Comparison of ENCODE assay signal across 8 mouse cellular contexts in the genomic region with DNA sequence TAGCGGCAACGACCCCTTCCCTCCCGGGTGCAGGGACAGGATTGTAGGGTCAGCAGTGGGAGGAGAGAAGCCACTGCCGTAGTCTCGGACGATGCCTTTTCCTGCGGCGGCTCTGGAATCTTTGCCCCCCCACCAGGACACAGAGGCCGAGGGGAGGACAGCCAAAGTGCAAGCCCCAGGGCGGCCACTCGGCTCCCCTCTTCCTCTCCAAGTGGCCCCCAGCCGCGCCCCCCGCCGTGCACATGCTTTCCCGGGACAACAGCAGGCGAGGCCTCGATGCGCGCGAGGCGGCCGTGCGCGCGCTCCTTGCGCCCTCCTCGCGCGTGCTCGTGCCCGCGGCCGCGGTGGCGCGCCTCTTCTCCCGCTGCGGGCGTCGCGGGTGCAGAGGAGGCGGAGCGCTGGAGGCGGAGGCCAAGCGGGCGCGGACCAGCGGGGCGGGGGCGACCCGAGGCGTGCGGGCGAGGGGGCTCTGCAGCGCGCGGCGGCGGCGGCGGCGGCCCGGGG.
DNase-seq lines count a peak whose midpoint lies in the region; ATAC-seq and TF ChIP-seq lines count a peak whose summit lies in the region.

No protein-coding gene starts in this region.

- TF ChIP-seq POLR2A in lung, adult 2 months (IDR thresholded peaks at IDR 0.05; ENCODE audit: borderline replicate concordance, extremely low read depth, low read depth, low read length) = 0 out of 2 replicates have a peak, but pooled peaks have one; percentile 17

- peak overlapping the region; percentile 87 for H3K4me2 ChIP-seq in forebrain, embryonic 16.5 days (ENCODE audit: low read length)

- H3K36me3 ChIP-seq in forebrain, embryonic 16.5 days (ENCODE audit: control insufficient read depth, insufficient read depth) = no peaks in the 10 kb centered on the region

- peak; percentile 7 for DNase-seq in CD4-positive helper T cell, adult 2 months (ENCODE audit: low read depth, low spot score)
- DNase-seq in heart, postnatal 25 days (ENCODE audit: low spot score) = peak; percentile 80
- DNase-seq in layer of hippocampus, adult 2 months (ENCODE audit: low spot score in 2 of 2) = peak; percentile 75 to 83
- peak; percentile 73 for DNase-seq in lung, adult 2 months
- peak; percentile 73 for DNase-seq in ovary, adult 18-20 months (ENCODE audit: low spot score)
- DNase-seq in thymus, postnatal 10 days (ENCODE audit: low spot score in 2 of 2) = peak; percentile 28 to 60

- H3K27me3 ChIP-seq in forebrain, embryonic 16.5 days (replicated peaks; ENCODE audit: control insufficient read depth, insufficient read depth, low read length) = no peaks in the 10 kb centered on the region

- ATAC-seq in cerebellum, adult (ENCODE audit: insufficient number of reproducible peaks, low FRiP score, low TSS enrichment) = peak; percentile 62
- ATAC-seq in forebrain, embryonic 16.5 days = peak; percentile 85

- intact Hi-C loops in heart, postnatal 25 days (cut with DNase I) = loop anchor here (5.0 kb wide), 3 partner anchors 60 to 130 kb away; no protein-coding TSS in a partner anchor

- peaks cover 18% of the 10 kb centered on the region for H3K4me1 ChIP-seq in forebrain, embryonic 16.5 days (replicated peaks; ENCODE audit: control insufficient read depth, insufficient read depth, low read length)
- peaks cover 3% of the 10 kb centered on the region; the same call in 1 of the 2 replicates for H3K4me1 ChIP-seq in lung, adult 2 months (ENCODE audit: control insufficient read depth, insufficient read depth, low read length)

- under 1% methylated on average over 59 of the region's 64 CpGs for WGBS in forebrain, embryonic 16.5 days
- WGBS in lung, adult 2 months = 2% methylated on average over 64 of the region's 64 CpGs

- no peak for TF ChIP-seq CTCF in layer of hippocampus, adult 2 months (conservative IDR thresholded peaks at IDR 0.05)
- TF ChIP-seq CTCF in lung, adult 2 months (IDR thresholded peaks at IDR 0.05; ENCODE audit: insufficient read depth, low read length) = no peak

- peak overlapping the region; percentile 88 for H3K27ac ChIP-seq in forebrain, embryonic 16.5 days (ENCODE audit: low read length)
- H3K27ac ChIP-seq in layer of hippocampus, adult 2 months = peak overlapping the region; percentile 77

- H3K4me3 ChIP-seq in forebrain, embryonic 16.5 days (replicated peaks; ENCODE audit: low read length) = peak overlapping the region; percentile 87
- peak overlapping the region; percentile 67 for H3K4me3 ChIP-seq in layer of hippocampus, adult 2 months
- peak overlapping the region; percentile 58 for H3K4me3 ChIP-seq in lung, adult 2 months (replicated peaks; ENCODE audit: extremely low read depth, low read depth, low read length)

- H3K9ac ChIP-seq in forebrain, embryonic 16.5 days (replicated peaks; ENCODE audit: low read depth, low read length) = peak overlapping the region; percentile 94

- H3K9me3 ChIP-seq in forebrain, embryonic 16.5 days (ENCODE audit: control insufficient read depth, low read length) = no peaks in the 10 kb centered on the region

Comparison
In these comparisons a context has a peak if more than half of its experiments do, and no peak if none do; other contexts are left out.
1. Peak in every context shown above with its lines: DNase-seq, ATAC-seq, H3K4me3 ChIP-seq and H3K27ac ChIP-seq.
2. DNase-seq: peak in every context shown above with its lines; median percentile 80 in heart, postnatal 25 days; 79 in layer of hippocampus, adult 2 months; 73 in lung, adult 2 months; 73 in ovary, adult 18-20 months; 44 in thymus, postnatal 10 days; 7 in CD4-positive helper T cell, adult 2 months.